Mouse (Mus musculus) MEL (cell line): ENCODE data around the gene Nbas.

Experiments used
- GATA1 ChIP-seq: IDR thresholded peaks from 2 replicates; pipeline ENCODE4 v1.6.1; 2011; ENCODE audit warnings: low read depth, low read length, improper control_type of control experiment
- MAX ChIP-seq: IDR thresholded peaks from 2 replicates; pipeline ENCODE4 v1.6.1; 2011; ENCODE audit warnings: low read length, improper control_type of control experiment
- POLR2AphosphoS2 ChIP-seq: IDR thresholded peaks from 2 replicates; pipeline ENCODE4 v1.6.1; 2011; ENCODE audit warnings: low read length, improper control_type of control experiment

GRCm38 (mm10) chr12:13452050-13452449, 183.1 kb downstream of the Nbas start:
- TF ChIP-seq POLR2AphosphoS2 = no peak
- no peak for TF ChIP-seq GATA1
- TF ChIP-seq MAX = no peak
